Mouse (Mus musculus) neutrophil, adult 5-6 weeks (primary cell): ENCODE measurements around the gene Strbp. TPM values are rescaled to one million over a fixed set of nuclear protein-coding genes. Genes with fewer than 3 reads are reported as not detected.

ENCODE experiments used
- ATAC-seq: fragments of 151-379, 151-347 bp; 2 replicates; pipeline ENCODE4 v1.8.0; 2017; ENCODE audit warnings: mild to moderate bottlenecking, moderate TSS enrichment; ENCODE audit not compliant: insufficient number of reproducible peaks, poor library complexity, low FRiP score, severe bottlenecking; ENCODE audit errors: extremely low read depth
- total RNA-seq: library from RNA; stranded (forward); fragments of 200-1000 nt; gene quantifications from 2 replicates; pipeline ENCODE4 v1.2.3, GENCODE M21; 2017

Strbp gene
- total RNA-seq, 1 experiment from 2014 or later = 104 TPM

DNA sequence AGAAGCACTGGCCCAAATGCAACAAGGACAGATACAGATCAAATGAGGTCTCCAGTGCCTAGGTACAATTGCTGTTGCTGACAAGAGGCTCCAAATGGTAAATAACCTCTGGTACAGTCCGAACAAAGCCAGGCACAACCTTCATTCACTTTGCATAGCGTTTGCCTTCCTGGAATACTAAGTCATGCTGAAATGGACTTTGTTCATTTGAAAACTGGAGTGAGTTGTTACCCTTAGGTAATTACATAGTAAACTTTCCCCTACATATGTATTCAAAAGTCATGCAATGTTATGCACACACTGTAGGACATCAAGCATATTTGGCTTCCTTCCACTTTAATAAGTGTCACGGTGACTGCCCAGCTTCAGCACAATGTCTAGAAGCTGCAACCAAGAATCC, 5.2 kb upstream of the Strbp start:
- no peak for ATAC-seq

DNA sequence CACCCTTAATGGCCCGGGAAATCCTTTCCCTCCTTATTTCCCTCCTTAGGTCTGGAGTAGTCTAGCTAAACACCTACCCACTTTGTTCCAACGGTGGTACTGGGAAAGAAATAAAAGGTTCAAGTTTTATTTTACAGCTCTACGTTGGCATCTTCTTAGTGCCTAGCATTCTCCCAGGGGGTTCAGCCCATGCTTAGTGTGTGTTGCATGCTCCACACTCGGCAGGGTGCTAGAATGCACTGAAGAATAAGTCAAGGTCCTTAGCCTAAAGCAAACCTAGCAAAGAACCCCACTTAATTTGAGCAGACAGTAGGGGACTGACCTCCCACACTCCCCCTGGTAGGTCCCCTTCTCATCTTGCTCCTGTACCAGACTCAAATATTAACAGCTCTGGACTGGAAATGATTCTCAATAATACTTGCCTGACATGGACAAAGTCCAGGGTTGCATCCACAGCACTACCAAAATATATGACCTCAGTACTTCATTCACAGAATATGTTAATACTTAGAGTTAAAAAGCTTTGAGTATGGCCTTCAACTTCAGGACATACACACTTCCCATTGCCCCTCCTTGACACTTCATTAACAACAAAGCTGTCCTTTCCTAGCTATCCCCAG, 592 bp upstream of the Strbp start:
- no peak for ATAC-seq

DNA sequence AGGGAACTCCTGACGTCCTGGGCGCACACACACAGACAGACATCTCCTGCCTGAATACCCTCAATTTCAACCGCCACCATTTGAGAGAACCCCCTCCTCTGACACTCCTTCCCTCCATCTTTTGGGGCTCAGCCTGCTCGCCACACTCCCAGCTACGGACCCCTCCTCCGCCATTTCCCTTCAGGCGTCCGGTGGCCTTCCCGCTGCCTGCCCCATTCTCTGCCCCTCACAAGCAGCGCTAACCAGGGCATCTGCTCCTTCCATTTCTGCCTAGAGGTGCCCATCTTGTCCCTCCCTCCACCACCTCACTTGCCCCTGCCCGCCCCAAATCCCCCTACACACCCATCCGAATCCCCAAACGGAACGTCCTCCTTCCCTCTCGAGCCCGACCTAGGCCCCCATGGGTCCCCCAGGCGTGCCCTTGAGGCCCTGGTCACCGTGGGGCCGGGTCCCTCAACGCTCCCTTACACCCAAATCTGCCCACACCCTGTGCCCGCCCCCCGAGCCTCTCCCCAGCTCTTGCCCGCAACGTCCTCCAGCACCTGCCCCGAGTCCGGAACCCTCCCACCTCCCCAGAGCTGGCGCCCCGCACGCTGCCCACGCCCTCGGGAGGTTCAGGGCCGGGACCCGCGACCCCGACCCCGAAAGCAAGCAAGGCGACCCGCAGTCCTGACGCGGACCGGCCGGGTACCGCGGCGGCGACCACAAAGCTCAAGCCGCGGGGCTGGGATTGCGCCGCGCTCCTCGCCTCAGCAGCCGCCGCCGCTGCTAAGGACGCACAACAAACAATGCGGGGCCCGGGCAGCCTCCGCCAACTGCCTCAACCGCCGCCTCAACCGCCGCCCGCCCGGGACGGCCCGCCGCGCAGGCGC, 1.1 kb downstream of the Strbp start:
- ATAC-seq = no peak

DNA sequence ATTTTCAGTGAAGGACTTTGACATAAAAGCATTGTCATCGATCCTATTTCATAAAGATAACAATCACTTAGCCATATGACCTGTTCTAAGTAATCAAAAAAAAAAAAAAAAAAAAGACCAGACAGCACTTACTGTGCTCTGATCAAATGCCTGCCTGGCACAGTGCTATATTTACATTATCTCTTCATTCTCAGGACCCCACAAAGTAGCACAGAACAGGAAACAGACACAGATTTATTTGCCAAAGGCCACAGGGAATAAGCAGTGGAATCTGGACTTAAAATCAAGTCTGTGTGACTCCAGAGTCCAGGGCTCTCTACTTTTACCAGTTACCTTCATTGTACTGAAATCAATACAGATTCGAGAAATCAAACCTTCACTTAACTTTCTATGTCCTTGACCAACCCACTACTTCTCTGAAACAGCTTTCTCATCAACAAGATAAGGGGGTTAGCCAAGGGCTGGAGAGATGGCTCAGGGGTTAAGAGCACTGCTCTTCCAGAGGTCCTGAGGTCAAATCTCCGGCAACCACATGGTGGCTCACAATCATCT, 14.5 kb downstream of the Strbp start:
- ATAC-seq = no peak

DNA sequence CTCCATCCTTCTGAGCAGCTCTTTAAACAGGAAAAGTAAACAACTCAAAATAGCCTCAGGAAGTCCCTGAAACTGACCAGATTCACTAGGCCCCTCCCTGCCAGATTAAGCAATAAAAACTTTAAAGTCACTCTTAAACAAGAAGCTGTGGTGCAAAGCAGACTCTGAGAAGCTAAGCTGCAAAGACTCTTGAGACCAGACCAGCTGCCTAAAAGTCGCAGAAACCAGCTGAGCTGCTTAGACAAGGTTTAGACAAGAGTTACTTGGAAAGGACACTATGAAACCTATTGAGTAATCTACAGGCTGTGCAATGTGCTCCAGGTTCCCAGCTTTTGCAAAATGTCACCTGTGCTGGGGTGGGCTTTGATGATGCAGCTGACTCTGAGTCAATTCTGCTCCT, 16.6 kb downstream of the Strbp start:
- ATAC-seq = no peak

DNA sequence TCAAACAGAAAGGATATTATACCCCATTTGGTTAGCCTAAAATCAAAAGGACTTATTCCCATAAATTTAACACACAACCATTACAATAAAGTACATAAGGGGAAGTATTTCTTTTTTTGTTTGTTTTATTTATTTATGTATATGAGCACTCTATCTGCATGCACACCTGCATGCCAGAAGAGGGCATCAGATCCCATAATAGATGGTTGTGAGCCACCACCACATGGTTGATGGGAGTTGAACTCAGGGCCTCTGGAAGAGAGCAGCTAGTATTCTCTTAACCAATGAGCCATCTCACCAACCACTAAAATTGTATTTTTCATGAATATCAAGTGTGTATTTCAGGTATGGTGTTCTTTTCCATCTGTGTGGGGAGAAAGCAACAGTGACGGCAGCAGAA, 18.8 kb downstream of the Strbp start:
- ATAC-seq = no peak

DNA sequence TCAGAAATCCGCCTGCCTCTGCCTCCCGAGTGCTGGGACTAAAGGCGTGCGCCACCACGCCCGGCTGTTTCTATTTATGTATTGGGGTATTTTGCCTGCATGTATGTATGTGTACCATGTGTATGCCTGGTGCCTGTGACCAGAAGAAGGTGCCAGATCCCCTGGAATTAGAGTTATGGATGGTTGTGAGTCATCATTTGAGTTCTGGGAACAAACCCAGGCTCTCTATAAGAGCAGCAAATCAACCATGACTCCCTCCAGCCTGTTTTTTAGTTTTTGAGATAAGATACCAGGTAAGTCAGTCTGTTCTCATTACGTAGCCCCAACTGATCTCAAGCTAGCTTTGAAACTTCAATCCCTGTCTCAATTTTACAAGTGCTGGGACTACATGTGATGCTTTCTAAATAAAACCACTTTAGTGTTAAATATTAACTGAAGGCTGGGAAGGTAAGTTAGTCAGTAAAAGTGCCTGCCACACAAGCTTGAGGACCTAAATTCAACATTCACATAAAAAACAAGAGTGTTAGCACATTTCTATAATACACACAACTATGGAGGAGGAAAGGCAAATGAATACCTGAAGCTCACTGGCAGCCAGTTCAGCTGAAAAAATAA, 21.4 kb downstream of the Strbp start:
- ATAC-seq = no peak

DNA sequence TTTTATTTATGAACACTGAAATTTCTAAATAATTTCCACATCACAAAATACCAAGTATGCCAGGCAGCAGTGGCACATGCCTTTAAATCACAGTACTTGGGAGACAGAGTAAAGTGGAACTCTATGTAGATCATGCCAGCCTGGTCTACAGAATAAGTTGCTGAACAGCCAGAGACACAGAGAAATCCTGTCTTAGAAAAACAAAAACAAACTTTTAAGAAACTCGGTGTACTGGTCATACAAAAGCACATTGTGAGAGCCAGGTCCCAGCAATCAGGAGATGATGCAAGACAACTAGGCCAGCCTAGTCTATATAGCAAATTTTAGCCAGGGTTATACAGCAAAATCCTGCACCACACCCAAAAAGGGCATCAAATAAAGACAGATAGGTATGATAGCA, 52.6 kb downstream of the Strbp start:
- no peak for ATAC-seq

DNA sequence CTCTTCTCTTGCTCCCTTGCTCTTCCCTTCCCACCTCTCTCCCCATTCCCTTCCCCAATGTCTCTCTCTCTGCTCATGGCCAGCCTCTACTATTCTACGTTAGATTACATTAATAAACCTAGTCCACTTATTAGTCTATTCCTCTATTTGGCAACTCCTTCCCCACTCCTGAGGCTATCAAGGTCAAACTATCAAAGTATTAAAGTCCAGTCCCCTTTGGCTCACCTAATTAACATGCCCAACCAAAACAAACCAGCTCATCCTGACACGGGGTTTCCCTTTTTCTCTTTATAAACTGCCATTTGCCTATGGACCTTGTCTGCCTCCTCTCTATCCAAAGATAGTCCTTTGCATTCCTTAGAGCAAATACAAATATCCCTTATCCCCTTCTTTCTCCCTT, 54.1 kb downstream of the Strbp start:
- no peak for ATAC-seq

DNA sequence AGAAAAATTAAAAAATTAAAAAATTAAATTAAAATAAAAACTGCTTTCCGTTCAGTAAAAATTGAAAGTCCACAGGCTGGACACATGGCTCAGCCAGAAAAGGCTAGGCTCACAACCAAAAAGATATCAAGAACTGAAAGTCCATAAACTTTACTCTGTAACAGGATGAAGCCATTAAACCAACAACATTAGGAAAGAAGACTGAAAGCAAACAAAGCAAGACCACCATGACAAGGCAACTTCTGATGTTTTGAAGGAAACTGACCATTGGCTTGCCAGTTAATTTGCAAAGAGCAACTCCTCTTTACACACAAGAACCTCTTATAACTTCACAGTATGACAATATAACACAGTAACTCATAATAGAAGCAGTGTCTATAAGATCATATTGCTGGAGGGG, 54.7 kb downstream of the Strbp start:
- ATAC-seq = no peak

DNA sequence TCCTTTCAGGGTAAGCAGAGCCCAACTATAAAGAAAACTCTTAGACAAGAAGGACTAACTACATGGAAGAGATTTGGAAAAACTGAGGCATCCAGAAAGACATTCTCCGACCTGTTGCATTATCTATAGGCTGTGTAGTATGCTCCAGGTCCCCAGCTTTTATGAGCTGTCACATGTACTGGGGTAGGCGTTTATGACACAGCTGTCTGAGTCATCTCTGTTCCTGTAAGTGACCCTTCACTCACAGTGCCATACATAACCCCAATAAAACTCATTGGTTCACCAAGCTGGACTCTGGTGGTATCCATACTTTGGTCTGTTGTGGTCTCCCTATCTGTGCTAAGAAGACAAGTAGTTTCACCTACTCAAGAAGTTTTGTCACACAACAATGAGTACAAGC, 80.3 kb downstream of the Strbp start:
- ATAC-seq = no peak

DNA sequence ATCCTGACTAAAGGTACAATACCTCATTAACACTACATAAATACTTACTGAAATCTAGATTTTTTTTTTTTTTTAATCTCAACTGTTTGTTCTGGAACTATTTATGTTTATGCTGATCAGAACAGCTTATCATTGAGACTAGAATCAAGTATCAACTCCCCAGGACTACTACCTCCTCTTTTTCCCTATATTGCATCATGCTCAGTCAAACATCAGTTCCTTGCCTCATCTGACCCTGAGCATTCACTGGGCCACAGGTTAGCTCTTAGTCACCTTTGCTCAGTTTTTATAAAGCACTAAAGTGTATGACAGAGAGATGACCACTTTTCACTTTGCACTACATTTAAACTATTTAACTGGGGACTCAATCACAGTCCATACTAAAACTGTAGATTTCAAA, 115.7 kb downstream of the Strbp start:
- no peak for ATAC-seq

DNA sequence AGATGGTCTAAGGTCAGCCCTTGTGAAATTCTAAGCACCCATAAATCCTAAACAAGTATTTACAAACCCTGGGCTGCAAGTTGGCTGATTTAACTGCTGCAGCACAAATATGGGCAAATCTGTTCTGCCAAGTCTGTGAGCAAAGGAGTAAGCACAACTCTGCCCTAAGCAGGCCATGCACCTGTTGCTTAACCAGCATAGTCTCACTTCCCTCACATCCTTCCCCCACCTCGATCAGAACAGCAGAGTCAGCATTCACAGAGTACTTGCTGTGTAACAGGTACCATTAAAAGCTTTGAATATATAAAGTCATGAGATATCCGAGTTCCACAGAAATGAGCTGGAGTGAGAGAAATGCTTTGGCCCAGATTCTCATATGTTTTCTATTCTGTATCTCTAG, 125.5 kb downstream of the Strbp start:
- ATAC-seq = no peak

DNA sequence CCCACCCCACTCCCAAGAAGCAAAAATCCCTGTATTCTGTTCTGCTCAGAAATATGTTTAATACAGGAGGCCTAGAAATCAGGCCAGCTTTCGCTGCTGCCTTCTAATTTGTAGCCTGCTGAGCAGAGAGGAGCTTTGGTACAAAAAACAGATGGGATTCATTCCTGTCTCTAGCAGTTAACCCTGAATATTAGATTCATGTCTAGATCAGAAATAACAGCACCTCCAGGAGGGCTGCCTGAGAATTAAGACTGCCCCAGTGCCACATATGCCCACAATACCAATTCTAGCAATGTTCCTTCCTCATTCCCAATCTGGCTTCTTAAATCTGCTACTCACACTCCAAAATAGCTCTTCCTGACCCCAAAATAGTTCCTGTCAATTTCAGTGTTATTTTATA, 127.0 kb downstream of the Strbp start:
- ATAC-seq = no peak

DNA sequence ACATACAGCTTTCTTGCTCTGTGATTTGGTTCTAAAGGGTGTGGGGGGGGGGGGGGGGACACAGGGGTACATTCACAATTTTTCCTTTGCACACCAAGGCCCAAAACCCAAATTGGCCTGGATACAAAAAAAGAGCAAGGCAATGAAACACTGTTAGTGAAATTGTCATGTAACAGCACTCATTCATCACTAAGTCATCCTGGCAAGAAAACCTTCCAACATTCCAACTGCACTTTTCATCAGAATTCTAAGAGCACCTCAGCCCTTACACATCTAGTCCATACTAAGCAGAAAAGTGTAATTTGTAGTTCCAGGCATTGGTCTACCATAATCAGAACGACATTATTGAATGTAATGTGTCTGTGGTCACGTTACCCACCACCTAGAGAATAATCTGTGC, 131.5 kb downstream of the Strbp start:
- no peak for ATAC-seq

DNA sequence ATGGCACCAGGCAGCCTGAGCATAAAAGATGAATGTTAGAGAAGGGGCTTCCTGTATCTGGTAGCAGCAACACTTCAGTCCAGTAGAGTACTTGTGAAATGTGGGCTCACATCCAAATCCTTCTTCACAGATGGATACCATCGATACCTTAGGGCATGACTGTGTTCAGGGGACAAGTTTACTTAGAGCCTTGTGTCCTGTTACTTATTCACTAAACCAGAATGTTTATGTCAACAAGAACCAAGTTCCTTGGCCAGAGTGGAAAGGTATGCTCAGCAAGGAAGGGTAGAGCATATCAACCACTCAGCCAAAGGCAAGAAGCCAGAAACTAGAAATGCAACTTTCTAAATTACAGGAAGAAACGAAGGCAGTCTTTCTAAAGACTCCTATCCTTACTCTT, 133.0 kb downstream of the Strbp start:
- ATAC-seq = no peak

DNA sequence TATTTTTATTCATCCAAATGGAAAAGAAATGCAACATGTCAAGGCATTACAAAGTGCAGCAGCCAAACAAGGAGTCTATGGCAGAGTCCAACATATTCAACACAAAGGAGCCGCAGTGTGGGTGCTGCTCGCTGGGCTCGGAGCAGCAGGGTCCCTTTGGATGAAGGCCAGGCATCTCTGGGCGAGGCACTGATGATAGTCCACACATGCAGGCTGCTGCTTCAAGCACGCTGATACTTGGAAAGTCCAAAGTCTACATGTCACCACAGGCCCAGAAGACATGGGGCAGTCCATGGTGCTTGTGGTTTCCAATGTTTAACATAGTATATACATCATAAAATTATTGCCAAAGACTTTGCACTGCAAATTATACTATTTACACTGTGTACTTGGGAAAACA, 133.8 kb downstream of the Strbp start:
- ATAC-seq = no peak

DNA sequence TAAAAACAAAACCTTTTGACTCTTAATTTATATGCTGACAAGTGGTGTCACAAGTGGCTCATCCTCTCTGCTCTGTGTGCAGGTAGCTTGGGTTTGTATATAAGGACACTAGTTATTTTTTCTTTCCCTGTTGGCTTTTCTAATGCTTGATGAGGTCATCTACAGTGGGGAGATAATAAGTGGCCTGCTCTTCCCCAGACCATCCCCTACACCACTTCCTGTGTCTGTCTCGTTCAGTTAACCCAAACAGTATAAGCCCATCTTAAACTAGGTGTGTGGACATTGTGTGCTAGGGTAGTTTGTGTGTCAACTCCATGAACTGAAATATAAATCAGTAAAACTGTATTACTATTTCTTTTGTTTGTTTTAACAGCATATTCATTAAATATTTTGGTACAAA, 137.6 kb downstream of the Strbp start:
- ATAC-seq = no peak

DNA sequence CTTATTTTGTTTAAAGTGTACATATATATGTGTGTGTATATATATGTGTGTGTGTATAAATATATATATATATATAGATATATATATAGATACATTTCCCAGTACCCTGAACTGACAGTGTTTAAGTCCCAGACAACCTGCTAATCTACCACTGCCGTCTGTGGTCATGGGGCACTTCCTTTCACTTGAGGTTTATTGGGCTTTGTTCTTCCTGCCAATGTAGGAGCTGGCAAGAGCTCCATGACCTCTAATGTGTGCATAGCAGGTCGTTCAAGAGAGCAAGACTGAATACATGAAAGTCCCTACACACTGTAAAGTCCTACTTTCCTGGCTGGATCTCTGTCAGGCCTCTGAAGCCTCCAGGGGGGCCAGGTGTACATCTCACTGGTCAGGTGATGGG, 138.1 kb downstream of the Strbp start:
- no peak for ATAC-seq

DNA sequence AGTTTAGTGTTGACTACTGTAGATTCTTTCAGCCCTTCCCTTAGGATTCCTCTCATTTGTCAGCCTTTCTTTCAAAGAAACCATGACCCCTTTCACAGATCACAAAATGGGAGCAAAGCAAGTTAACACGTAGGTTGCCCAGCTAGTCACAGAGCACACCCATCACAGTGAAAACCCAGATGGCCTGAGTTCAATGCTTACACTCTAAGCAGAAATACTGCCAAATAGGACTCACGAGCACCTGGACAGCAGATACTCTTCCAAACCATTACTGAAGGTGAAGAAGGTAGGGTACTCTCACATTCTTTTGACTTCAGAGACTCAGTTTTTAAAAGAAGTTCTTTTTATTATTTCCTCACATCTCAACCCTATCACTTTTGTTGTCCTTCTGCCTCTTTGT, 147.3 kb downstream of the Strbp start:
- ATAC-seq = no peak
